Mouse (Mus musculus): ENCODE results near the gene Lrrc4.

DNA sequence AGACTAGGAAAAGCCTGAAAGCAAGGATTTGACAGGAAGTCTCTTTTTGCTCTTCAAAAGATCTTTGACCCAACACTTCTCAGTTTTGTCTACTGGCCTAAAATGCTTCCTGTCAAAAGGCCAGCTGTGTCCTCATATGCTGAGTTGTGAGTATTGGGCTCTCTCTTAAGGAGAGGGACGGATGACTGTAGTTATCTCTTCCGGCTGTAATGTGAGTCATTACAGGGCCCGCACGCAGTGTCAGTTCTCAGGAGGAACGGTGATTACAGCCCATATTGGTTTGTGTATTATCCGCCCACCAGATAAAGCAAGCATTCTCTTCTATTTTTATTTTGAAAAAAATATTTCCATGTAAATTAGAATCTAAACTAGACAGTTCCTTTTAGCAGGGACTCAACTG lies 209.0 kb downstream of the Lrrc4 start:
- no peak for TF ChIP-seq CTCF (IDR thresholded peaks at IDR 0.05; ENCODE audit: insufficient read depth, low read depth, low read length)
- no peak for TF ChIP-seq POLR2A (IDR thresholded peaks at IDR 0.05; ENCODE audit: insufficient read depth, low read depth, low read length)
